Mouse (Mus musculus): Measurements from ENCODE around the gene Rbm24. TPM values are rescaled to one million over a fixed set of nuclear protein-coding genes. Genes with fewer than 3 reads are reported as not detected.

The Rbm24 gene
- total RNA-seq, 1 experiment from 2014 or later = 0.65 TPM

GRCm38 (mm10) chr13:46426651-46427269 is 8.5 kb downstream of the Rbm24 start:
- no peak for ATAC-seq (replicated peaks in 1 of 2; ENCODE audit: insufficient read depth in 1 of 2, low FRiP score in 2 of 2, low TSS enrichment in 1 of 2, low read depth in 1 of 2, poor library complexity in 2 of 2, severe bottlenecking in 2 of 2)

GRCm38 (mm10) chr13:46428964-46429363 is 10.7 kb downstream of the Rbm24 start:
- ATAC-seq (replicated peaks in 1 of 2; ENCODE audit: insufficient read depth in 1 of 2, low FRiP score in 2 of 2, low TSS enrichment in 1 of 2, low read depth in 1 of 2, poor library complexity in 2 of 2, severe bottlenecking in 2 of 2) = no peak

GRCm38 (mm10) chr13:46429866-46430265 is 11.6 kb downstream of the Rbm24 start:
- ATAC-seq (replicated peaks in 1 of 2; ENCODE audit: insufficient read depth in 1 of 2, low FRiP score in 2 of 2, low TSS enrichment in 1 of 2, low read depth in 1 of 2, poor library complexity in 2 of 2, severe bottlenecking in 2 of 2) = no peak

GRCm38 (mm10) chr13:46433880-46434560 is 15.8 kb downstream of the Rbm24 start:
- ATAC-seq (replicated peaks in 1 of 2; ENCODE audit: insufficient read depth in 1 of 2, low FRiP score in 2 of 2, low TSS enrichment in 1 of 2, low read depth in 1 of 2, poor library complexity in 2 of 2, severe bottlenecking in 2 of 2) = no peak

GRCm38 (mm10) chr13:46438960-46439359 is 20.7 kb downstream of the Rbm24 start:
- ATAC-seq (replicated peaks in 1 of 2; ENCODE audit: insufficient read depth in 1 of 2, low FRiP score in 2 of 2, low TSS enrichment in 1 of 2, low read depth in 1 of 2, poor library complexity in 2 of 2, severe bottlenecking in 2 of 2) = 0 out of 4 replicates have a peak, but pooled peaks of 1 of the 2 experiments have one; percentile 42

GRCm38 (mm10) chr13:46444021-46444420 is 25.8 kb downstream of the Rbm24 start:
- no peak for ATAC-seq (replicated peaks in 1 of 2; ENCODE audit: insufficient read depth in 1 of 2, low FRiP score in 2 of 2, low TSS enrichment in 1 of 2, low read depth in 1 of 2, poor library complexity in 2 of 2, severe bottlenecking in 2 of 2)

GRCm38 (mm10) chr13:46446062-46446461 is 27.8 kb downstream of the Rbm24 start:
- no peak for ATAC-seq (replicated peaks in 1 of 2; ENCODE audit: insufficient read depth in 1 of 2, low FRiP score in 2 of 2, low TSS enrichment in 1 of 2, low read depth in 1 of 2, poor library complexity in 2 of 2, severe bottlenecking in 2 of 2)

GRCm38 (mm10) chr13:46448276-46448675 is 30.0 kb downstream of the Rbm24 start:
- ATAC-seq (replicated peaks in 1 of 2; ENCODE audit: insufficient read depth in 1 of 2, low FRiP score in 2 of 2, low TSS enrichment in 1 of 2, low read depth in 1 of 2, poor library complexity in 2 of 2, severe bottlenecking in 2 of 2) = no peak

- peak in 1 of 2 experiments; percentile 80; a peak in 3 of 4 replicates for ATAC-seq (replicated peaks in 1 of 2; ENCODE audit: insufficient read depth in 1 of 2, low FRiP score in 2 of 2, low TSS enrichment in 1 of 2, low read depth in 1 of 2, poor library complexity in 2 of 2, severe bottlenecking in 2 of 2)
These were observed 31.7 kb downstream of the Rbm24 start for GRCm38 (mm10) chr13:46449955-46450354.

- ATAC-seq (replicated peaks in 1 of 2; ENCODE audit: insufficient read depth in 1 of 2, low FRiP score in 2 of 2, low TSS enrichment in 1 of 2, low read depth in 1 of 2, poor library complexity in 2 of 2, severe bottlenecking in 2 of 2) = no peak
These were observed 32.4 kb downstream of the Rbm24 start for GRCm38 (mm10) chr13:46450623-46451022.

- ATAC-seq (replicated peaks in 1 of 2; ENCODE audit: insufficient read depth in 1 of 2, low FRiP score in 2 of 2, low TSS enrichment in 1 of 2, low read depth in 1 of 2, poor library complexity in 2 of 2, severe bottlenecking in 2 of 2) = no peak
These were observed 33.3 kb downstream of the Rbm24 start for GRCm38 (mm10) chr13:46451548-46451947.

- no peak for ATAC-seq (replicated peaks in 1 of 2; ENCODE audit: insufficient read depth in 1 of 2, low FRiP score in 2 of 2, low TSS enrichment in 1 of 2, low read depth in 1 of 2, poor library complexity in 2 of 2, severe bottlenecking in 2 of 2)
These were observed 41.3 kb downstream of the Rbm24 start for GRCm38 (mm10) chr13:46459546-46459945.

GRCm38 (mm10) chr13:46462280-46462679 is 44.0 kb downstream of the Rbm24 start:
- ATAC-seq (replicated peaks in 1 of 2; ENCODE audit: insufficient read depth in 1 of 2, low FRiP score in 2 of 2, low TSS enrichment in 1 of 2, low read depth in 1 of 2, poor library complexity in 2 of 2, severe bottlenecking in 2 of 2) = no peak

- ATAC-seq (replicated peaks in 1 of 2; ENCODE audit: insufficient read depth in 1 of 2, low FRiP score in 2 of 2, low TSS enrichment in 1 of 2, low read depth in 1 of 2, poor library complexity in 2 of 2, severe bottlenecking in 2 of 2) = peak; percentile 14 to 22; a peak in 3 of 4 replicates
These were observed 45.5 kb downstream of the Rbm24 start for GRCm38 (mm10) chr13:46463764-46464163.

- ATAC-seq (replicated peaks in 1 of 2; ENCODE audit: insufficient read depth in 1 of 2, low FRiP score in 2 of 2, low TSS enrichment in 1 of 2, low read depth in 1 of 2, poor library complexity in 2 of 2, severe bottlenecking in 2 of 2) = no peak
These were observed 50.0 kb downstream of the Rbm24 start for GRCm38 (mm10) chr13:46468251-46468650.

- ATAC-seq (replicated peaks in 1 of 2; ENCODE audit: insufficient read depth in 1 of 2, low FRiP score in 2 of 2, low TSS enrichment in 1 of 2, low read depth in 1 of 2, poor library complexity in 2 of 2, severe bottlenecking in 2 of 2) = no peak
These were observed 51.3 kb downstream of the Rbm24 start for GRCm38 (mm10) chr13:46469536-46469935.

Data from hematopoietic stem cell, adult 5-6 weeks (primary cell).